Mouse (Mus musculus) skeletal muscle tissue, adult 2 months (tissue): ENCODE measurements at regions not wholly inside any gene's neighbourhood (a gene's known extent, or its start where the extent isn't known, plus 50 kb on each side); places are given as distances from the start of the nearest gene placed in this dataset.
A peak's percentile ranks its signal among the peaks of the same experiment; 100 is the strongest.

ENCODE experiments used
- DNase-seq: peaks from one replicate; pipeline ENCODE4 v3.0.0-alpha.2; 2012; ENCODE audit warnings: low read depth, low spot score

DNA sequence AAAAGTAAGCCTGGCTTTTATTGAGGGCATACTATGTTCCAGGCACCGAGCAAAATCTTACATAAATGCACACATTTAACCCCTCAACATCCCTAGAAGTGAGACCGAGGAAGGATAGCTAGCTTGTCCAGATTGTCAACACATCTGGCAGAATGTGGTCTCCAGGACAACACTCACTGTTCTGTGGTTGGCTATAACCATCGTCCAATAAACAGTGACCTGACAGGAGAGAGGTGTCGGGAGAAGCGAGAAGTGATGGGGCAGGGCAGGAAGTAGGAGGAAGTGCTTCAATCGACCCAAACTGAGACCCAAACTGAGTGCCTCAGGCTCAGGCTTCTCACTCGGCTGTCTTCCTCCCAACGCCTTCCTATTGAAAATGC is 70.8 kb upstream of the Picalm start:
- no peak for DNase-seq

DNA sequence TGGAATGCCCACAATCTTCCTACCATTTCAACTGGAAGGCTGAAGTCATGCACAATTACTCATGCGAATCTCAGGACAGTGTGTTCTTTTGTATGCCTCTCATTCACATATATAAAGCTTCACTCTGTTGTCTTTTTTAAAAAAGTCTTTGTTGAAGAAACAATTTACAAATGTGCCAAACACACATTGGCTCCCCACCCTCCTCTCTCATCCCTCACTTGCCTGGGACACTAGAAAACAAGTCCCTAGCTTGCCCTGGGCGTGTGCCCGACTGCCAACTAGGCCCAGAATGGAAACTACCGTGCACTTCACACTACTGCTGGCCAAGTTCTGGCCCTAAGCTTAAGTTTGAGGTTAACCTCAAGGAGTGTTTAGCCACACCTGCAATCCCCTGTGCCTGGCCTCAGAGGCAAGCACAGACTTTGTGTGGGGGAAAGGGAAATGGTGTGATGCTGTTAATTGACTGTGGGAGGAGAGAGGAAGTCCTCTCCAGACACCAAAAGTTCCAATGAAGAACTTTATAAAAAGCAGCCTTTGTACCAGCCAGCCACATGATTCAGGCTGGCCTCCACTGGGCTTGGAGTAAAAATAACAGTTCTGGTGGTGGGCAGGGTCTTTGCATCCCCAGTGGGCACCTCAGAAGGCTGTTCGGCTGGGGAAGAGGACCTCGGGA is 70.2 kb upstream of the Picalm start:
- peak; percentile 44 for DNase-seq

GRCm38 (mm10) chr7:90060343-90061175 is 69.5 kb upstream of the Picalm start:
- no peak for DNase-seq

DNA sequence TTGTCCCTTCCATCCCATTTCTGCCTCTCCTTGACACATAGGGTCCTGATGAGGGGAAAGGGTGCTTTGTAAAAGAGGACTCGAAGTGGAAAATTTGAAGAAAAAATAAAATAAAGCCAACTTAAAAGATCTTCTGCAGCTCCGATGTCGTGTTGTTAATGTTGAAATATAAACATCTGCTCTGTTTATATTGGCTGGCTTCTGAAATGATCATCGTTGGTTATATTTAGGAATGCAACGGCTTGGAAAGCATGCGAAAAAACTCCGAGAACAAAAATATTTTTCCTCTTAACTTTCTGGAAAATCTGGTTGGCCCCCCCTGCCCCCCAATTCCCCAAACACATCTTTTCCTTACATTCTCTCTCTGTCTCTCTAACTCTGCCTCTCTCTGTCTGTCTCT is 68.3 kb upstream of the Picalm start:
- no peak for DNase-seq

DNA sequence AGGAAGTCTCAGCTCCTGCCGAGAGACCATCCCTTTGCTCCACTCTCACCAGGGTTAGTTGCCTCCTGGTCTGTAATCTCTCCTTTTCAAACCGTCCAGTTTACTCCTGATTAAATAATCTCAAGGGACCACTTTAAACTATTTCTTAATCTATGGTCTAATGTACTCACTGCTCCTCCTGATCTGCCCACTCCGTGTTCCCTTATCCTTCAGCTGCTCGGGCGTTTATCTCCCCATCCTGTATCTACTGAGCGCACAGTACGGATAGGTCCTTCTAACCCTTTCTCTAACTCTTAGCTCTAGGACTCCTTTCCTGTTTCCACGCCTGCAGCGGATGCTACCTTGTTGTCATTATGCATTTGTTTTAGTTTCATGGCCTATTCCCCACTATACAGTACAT is 67.1 kb upstream of the Picalm start:
- DNase-seq, result no peak

DNA sequence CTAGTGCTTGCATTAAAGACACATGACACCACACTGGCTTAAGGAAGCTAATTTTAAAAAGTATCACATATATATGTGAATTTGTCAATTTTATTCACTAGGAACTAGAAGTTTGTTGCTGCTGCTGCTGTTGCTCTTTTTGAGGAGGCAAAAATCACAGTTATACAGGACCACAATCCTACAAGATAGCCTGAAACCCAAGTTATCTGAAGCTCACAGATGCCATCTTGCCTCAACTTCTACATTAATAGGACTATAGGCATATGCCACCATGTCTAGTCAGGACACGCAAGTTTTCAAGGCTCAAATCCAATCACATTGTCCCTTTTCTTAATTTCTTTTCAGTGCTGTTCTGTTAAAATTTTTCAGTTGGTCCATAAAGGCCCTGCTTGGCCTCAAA is 65.8 kb upstream of the Picalm start:
- no peak for DNase-seq

GRCm38 (mm10) chr7:90065269-90065955 is 64.6 kb upstream of the Picalm start:
- no peak for DNase-seq

GRCm38 (mm10) chr7:90066275-90066674 is 63.7 kb upstream of the Picalm start:
- no peak for DNase-seq

DNA sequence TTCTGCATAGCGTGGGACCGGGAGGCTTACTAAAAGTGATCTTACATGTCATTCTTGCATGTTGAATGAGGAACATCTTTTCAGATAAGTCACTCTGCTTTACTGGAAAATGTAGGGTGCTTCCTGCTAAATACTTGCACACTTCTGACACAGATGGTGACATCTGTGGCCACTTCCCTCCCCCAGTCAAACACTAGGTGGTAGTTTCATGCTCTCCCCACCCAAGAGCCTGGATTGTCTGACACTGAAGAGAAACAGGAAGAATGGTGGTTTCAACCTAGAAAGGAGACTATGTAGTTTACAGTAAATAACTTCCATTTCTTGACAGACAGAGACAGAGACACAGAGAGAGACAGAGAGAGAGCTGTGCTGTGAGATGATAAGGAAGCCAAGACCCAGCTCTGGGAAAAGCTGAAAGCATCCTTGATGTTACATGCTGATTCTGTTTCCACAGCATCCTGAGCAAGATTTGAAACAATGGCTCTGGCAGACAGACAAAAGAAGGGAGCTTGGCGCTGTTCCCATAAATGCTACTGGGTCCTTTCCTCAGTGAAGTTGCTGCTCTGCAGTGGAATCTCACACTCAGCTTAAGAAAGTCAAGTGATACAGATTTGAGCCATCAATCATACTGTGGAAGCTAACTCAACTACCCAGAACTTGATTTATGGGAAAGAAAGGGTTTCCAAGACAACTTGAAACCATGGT is 61.9 kb upstream of the Picalm start:
- no peak for DNase-seq

DNA sequence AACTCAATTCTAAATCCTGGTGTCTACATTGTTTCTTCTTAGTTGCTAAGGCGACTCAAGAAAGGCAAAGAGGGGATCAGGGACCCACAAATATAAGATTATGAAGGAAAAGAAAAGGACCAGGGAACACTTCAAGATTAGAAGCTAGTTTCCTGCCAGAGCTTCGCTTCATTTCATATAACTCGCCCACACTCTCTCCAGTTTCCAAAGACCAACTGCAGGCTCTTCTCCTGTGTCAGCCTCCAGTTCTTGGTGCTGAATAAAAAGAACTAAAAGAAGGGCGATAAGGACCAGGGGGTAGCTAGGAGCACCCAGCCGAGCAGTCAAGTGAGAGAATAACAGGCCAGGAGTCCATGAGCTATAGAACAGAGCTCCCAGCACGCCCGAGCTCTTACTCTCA is 59.7 kb upstream of the Picalm start:
- no peak for DNase-seq

DNA sequence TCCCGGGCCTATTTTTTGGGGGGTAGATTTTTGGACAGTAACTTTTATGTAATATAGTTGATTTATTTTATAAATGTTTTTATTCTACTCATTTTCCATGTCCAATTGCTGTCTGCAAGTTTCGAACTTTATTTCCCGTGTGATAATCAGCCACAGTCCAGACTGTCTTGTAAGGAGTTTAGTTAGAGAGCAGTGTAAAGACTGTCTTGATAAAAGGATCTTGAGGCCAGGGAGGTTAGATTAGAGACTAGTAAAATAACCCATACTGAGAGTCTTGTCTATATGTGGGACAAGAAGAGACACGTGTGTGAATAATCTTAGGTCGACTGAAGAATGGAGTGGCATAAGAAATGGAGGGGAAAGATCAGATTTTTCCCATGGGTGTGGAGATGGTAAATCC is 56.1 kb upstream of the Picalm start:
- DNase-seq, result no peak

GRCm38 (mm10) chr7:90074592-90074991 is 55.4 kb upstream of the Picalm start:
- DNase-seq, result no peak

DNA sequence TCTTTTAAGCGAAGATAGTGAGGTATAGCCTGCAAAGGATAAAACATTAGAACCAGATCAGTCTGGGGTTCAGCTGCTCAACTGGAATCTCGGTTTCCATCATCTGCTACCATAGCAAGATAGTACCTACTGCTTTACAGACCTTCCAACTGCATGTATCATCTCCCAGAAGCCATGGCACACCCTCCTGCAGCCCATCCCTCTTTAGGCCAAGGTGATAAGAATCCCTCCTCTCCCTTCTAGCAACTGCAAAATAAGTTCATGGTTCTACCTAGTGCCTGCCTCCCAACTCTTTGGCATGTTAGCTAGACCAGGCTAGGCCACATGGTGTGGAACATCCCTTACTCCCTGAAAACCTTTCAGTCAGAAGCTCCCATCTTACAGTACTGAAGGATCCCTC is 52.4 kb upstream of the Picalm start:
- DNase-seq, result no peak

GRCm38 (mm10) chr7:90080083-90080772 is 49.8 kb upstream of the Picalm start:
- DNase-seq, result no peak
